Mouse (Mus musculus): ENCODE data around the gene Gm10160. TPM values are rescaled to one million over a fixed set of nuclear protein-coding genes. Genes with fewer than 3 reads are reported as not detected.

Gm10160 gene
- polyA plus RNA-seq, 1 experiment from 2014 or later, result not detected

GRCm38 (mm10) chr7:81874636-81875035, 19.0 kb upstream of the Gm10160 start:
- H3K4me2 ChIP-seq (ENCODE audit: low read depth, low read length), result no peak overlapping the region
- ATAC-seq (ENCODE audit: low read depth), result no peak
- no peak overlapping the region for H3K27ac ChIP-seq (ENCODE audit: low read depth, low read length)
- no peaks in the 10 kb centered on the region for H3K27me3 ChIP-seq (ENCODE audit: control insufficient read depth, insufficient read depth, low read length)
- peaks cover 3% of the 10 kb centered on the region; the same call in 1 of the 2 replicates for H3K4me1 ChIP-seq (ENCODE audit: control insufficient read depth, insufficient read depth, low read length)
- no peaks in the 10 kb centered on the region for H3K9me3 ChIP-seq (ENCODE audit: control insufficient read depth, low read length)
- H3K9ac ChIP-seq (replicated peaks; ENCODE audit: low read depth, low read length), result no peak overlapping the region
- no peak overlapping the region for H3K4me3 ChIP-seq (ENCODE audit: low read depth, low read length)
- no peaks in the 10 kb centered on the region for H3K36me3 ChIP-seq (ENCODE audit: control insufficient read depth, insufficient read depth, low read length)
- 63% methylated on average over 6 of the region's 6 CpGs for WGBS

GRCm38 (mm10) chr7:81873807-81874206, 18.2 kb upstream of the Gm10160 start:
- no peak overlapping the region for H3K4me3 ChIP-seq (ENCODE audit: low read depth, low read length)
- no peaks in the 10 kb centered on the region for H3K27me3 ChIP-seq (ENCODE audit: control insufficient read depth, insufficient read depth, low read length)
- H3K9me3 ChIP-seq (ENCODE audit: control insufficient read depth, low read length), result no peaks in the 10 kb centered on the region
- peaks cover 3% of the 10 kb centered on the region; the same call in 1 of the 2 replicates for H3K4me1 ChIP-seq (ENCODE audit: control insufficient read depth, insufficient read depth, low read length)
- 57% methylated on average over 1 of the region's 1 CpGs for WGBS
- no peak for ATAC-seq (ENCODE audit: low read depth)
- H3K36me3 ChIP-seq (ENCODE audit: control insufficient read depth, insufficient read depth, low read length), result no peaks in the 10 kb centered on the region
- no peak overlapping the region for H3K27ac ChIP-seq (ENCODE audit: low read depth, low read length)
- H3K4me2 ChIP-seq (ENCODE audit: low read depth, low read length), result no peak overlapping the region
- no peak overlapping the region for H3K9ac ChIP-seq (replicated peaks; ENCODE audit: low read depth, low read length)

GRCm38 (mm10) chr7:81872493-81873013, 17.0 kb upstream of the Gm10160 start:
- no peak for ATAC-seq (ENCODE audit: low read depth)
- 81% methylated on average over 13 of the region's 13 CpGs for WGBS
- Histone ChIP-seq H3K9ac (replicated peaks; ENCODE audit: low read depth, low read length) (no peak overlapping the region), H3K27ac (ENCODE audit: low read depth, low read length) (no peak overlapping the region), H3K4me2 (ENCODE audit: low read depth, low read length) (no peak overlapping the region), H3K9me3 (ENCODE audit: control insufficient read depth, low read length) (no peaks in the 10 kb centered on the region), H3K4me1 (ENCODE audit: control insufficient read depth, insufficient read depth, low read length) (peaks cover 3% of the 10 kb centered on the region; the same call in 1 of the 2 replicates), H3K36me3 (ENCODE audit: control insufficient read depth, insufficient read depth, low read length) (no peaks in the 10 kb centered on the region), H3K4me3 (ENCODE audit: low read depth, low read length) (no peak overlapping the region), H3K27me3 (ENCODE audit: control insufficient read depth, insufficient read depth, low read length) (no peaks in the 10 kb centered on the region)

GRCm38 (mm10) chr7:81868158-81868557, 12.6 kb upstream of the Gm10160 start:
- no peak overlapping the region for H3K9ac ChIP-seq (replicated peaks; ENCODE audit: low read depth, low read length)
- ATAC-seq (ENCODE audit: low read depth), result peak; percentile 86
- no peaks in the 10 kb centered on the region for H3K27me3 ChIP-seq (ENCODE audit: control insufficient read depth, insufficient read depth, low read length)
- no peak overlapping the region for H3K27ac ChIP-seq (ENCODE audit: low read depth, low read length)
- 23% methylated on average over 6 of the region's 6 CpGs for WGBS
- no peak overlapping the region for H3K4me2 ChIP-seq (ENCODE audit: low read depth, low read length)
- H3K36me3 ChIP-seq (ENCODE audit: control insufficient read depth, insufficient read depth, low read length), result no peaks in the 10 kb centered on the region
- H3K9me3 ChIP-seq (ENCODE audit: control insufficient read depth, low read length), result no peaks in the 10 kb centered on the region
- H3K4me3 ChIP-seq (ENCODE audit: low read depth, low read length), result no peak overlapping the region
- no peaks in the 10 kb centered on the region for H3K4me1 ChIP-seq (ENCODE audit: control insufficient read depth, insufficient read depth, low read length)

- no peak overlapping the region for H3K9ac ChIP-seq (replicated peaks; ENCODE audit: low read depth, low read length)
- no peaks in the 10 kb centered on the region for H3K4me1 ChIP-seq (ENCODE audit: control insufficient read depth, insufficient read depth, low read length)
- 93% methylated on average over 9 of the region's 9 CpGs for WGBS
- no peak overlapping the region for H3K27ac ChIP-seq (ENCODE audit: low read depth, low read length)
- H3K27me3 ChIP-seq (ENCODE audit: control insufficient read depth, insufficient read depth, low read length), result no peaks in the 10 kb centered on the region
- no peak overlapping the region for H3K4me2 ChIP-seq (ENCODE audit: low read depth, low read length)
- no peaks in the 10 kb centered on the region for H3K9me3 ChIP-seq (ENCODE audit: control insufficient read depth, low read length)
- no peak overlapping the region for H3K4me3 ChIP-seq (ENCODE audit: low read depth, low read length)
- no peak for ATAC-seq (ENCODE audit: low read depth)
- H3K36me3 ChIP-seq (ENCODE audit: control insufficient read depth, insufficient read depth, low read length), result no peaks in the 10 kb centered on the region
Measured at GRCm38 (mm10) chr7:81867231-81867930, 11.8 kb upstream of the Gm10160 start.

GRCm38 (mm10) chr7:81865937-81866336, 10.3 kb upstream of the Gm10160 start:
- Histone ChIP-seq H3K4me2 (ENCODE audit: low read depth, low read length) (no peak overlapping the region), H3K4me3 (ENCODE audit: low read depth, low read length) (no peak overlapping the region), H3K9me3 (ENCODE audit: control insufficient read depth, low read length) (no peaks in the 10 kb centered on the region), H3K27ac (ENCODE audit: low read depth, low read length) (no peak overlapping the region), H3K4me1 (ENCODE audit: control insufficient read depth, insufficient read depth, low read length) (no peaks in the 10 kb centered on the region), H3K27me3 (ENCODE audit: control insufficient read depth, insufficient read depth, low read length) (no peaks in the 10 kb centered on the region), H3K9ac (replicated peaks; ENCODE audit: low read depth, low read length) (no peak overlapping the region), H3K36me3 (ENCODE audit: control insufficient read depth, insufficient read depth, low read length) (no peaks in the 10 kb centered on the region)
- WGBS, result 91% methylated on average over 6 of the region's 6 CpGs
- ATAC-seq (ENCODE audit: low read depth), result no peak

GRCm38 (mm10) chr7:81864552-81864951, 9.0 kb upstream of the Gm10160 start:
- Histone ChIP-seq H3K4me3 (ENCODE audit: low read depth, low read length) (no peak overlapping the region), H3K4me1 (ENCODE audit: control insufficient read depth, insufficient read depth, low read length) (peaks cover under 1% of the 10 kb centered on the region; the same call in 1 of the 2 replicates)
- 93% methylated on average over 6 of the region's 6 CpGs for WGBS

GRCm38 (mm10) chr7:81862587-81863583, 7.3 kb upstream of the Gm10160 start:
- Histone ChIP-seq H3K4me1 (ENCODE audit: control insufficient read depth, insufficient read depth, low read length) (peaks cover 5% of the 10 kb centered on the region; the same call in 1 of the 2 replicates), H3K4me3 (ENCODE audit: low read depth, low read length) (no peak overlapping the region), H3K36me3 (ENCODE audit: control insufficient read depth, insufficient read depth, low read length) (no peaks in the 10 kb centered on the region), H3K9me3 (ENCODE audit: control insufficient read depth, low read length) (no peaks in the 10 kb centered on the region), H3K4me2 (ENCODE audit: low read depth, low read length) (no peak overlapping the region), H3K27ac (ENCODE audit: low read depth, low read length) (no peak overlapping the region), H3K27me3 (ENCODE audit: control insufficient read depth, insufficient read depth, low read length) (no peaks in the 10 kb centered on the region), H3K9ac (replicated peaks; ENCODE audit: low read depth, low read length) (no peak overlapping the region)
- ATAC-seq (ENCODE audit: low read depth), result no peak
- WGBS, result 80% methylated on average over 24 of the region's 24 CpGs

More at GRCm38 (mm10) chr7:81864552-81864951, 9.0 kb upstream of the Gm10160 start:
- Histone ChIP-seq H3K27me3 (ENCODE audit: control insufficient read depth, insufficient read depth, low read length) (no peaks in the 10 kb centered on the region), H3K36me3 (ENCODE audit: control insufficient read depth, insufficient read depth, low read length) (no peaks in the 10 kb centered on the region), H3K27ac (ENCODE audit: low read depth, low read length) (no peak overlapping the region), H3K4me2 (ENCODE audit: low read depth, low read length) (no peak overlapping the region), H3K9me3 (ENCODE audit: control insufficient read depth, low read length) (no peaks in the 10 kb centered on the region), H3K9ac (replicated peaks; ENCODE audit: low read depth, low read length) (no peak overlapping the region)
- no peak for ATAC-seq (ENCODE audit: low read depth)

Data from neural tube, embryonic 14.5 days (tissue).